9 mouse cellular contexts compared by ENCODE assay signal in the genomic region with DNA sequence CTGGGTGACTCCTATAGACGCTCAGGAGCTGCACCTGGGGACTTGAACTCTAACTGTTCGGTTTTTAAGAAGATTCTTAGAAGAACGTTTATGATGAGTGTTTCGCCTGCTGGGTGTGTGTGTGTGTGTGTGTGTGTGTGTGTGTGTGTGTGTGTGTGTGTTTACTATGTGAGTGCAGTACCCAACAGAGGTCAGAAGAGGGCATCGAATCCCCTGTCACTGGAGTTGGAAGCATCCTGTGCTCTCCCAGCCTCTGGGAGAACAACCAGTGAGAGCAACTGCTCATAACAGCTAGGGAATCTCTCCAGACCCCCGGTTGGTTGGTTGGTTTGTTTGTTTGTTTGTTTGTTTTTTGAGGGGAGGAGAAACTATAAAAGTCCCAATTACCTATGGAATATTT. TPM values are rescaled to one million over a fixed set of nuclear protein-coding genes. Genes with fewer than 3 reads are reported as not detected.
DNase-seq lines count a peak whose midpoint lies in the region; ATAC-seq and TF ChIP-seq lines count a peak whose summit lies in the region.
"Had no signal": no experiment of that assay in that cellular context is flagged by ENCODE, and none has a peak within 500 bp of the region (broad histone marks: within the 10 kb centered on the region; RNA-seq: fewer than 3 reads in every experiment).

No protein-coding gene starts in this region.

- peak; percentile 88 for DNase-seq in R1 (ENCODE audit: low read depth, low spot score)
- no peak for DNase-seq in layer of hippocampus, adult 11-12 months (ENCODE audit: low spot score)
- DNase-seq in ovary, postnatal 14 days (ENCODE audit: low spot score) = no peak

- no peak overlapping the region for H3K27ac ChIP-seq in intestine, postnatal 0 days (ENCODE audit: low read depth, low read length)
- H3K27ac ChIP-seq in intestine, embryonic 15.5 days = no peak overlapping the region
- H3K27ac ChIP-seq in forebrain, embryonic 15.5 days (replicated peaks) = no peak overlapping the region
- no peak overlapping the region; the same call in 1 of the 2 replicates for H3K27ac ChIP-seq in midbrain, embryonic 16.5 days (ENCODE audit: low read length)

- H3K4me1 ChIP-seq in intestine, postnatal 0 days (replicated peaks; ENCODE audit: control insufficient read depth, insufficient read depth, low read length) = 0 out of 2 replicates have a peak, but pooled peaks cover 4% of the 10 kb centered on the region
- H3K4me1 ChIP-seq in intestine, embryonic 15.5 days (replicated peaks) = peaks cover 17% of the 10 kb centered on the region
- H3K4me1 ChIP-seq in forebrain, embryonic 15.5 days = peaks cover 13% of the 10 kb centered on the region
- H3K4me1 ChIP-seq in midbrain, embryonic 16.5 days (ENCODE audit: control insufficient read depth, insufficient read depth, low read length) = peaks cover 15% of the 10 kb centered on the region

- no peaks in the 10 kb centered on the region for H3K27me3 ChIP-seq in intestine, postnatal 0 days (replicated peaks; ENCODE audit: control insufficient read depth, insufficient read depth, low read length)
- no peaks in the 10 kb centered on the region for H3K27me3 ChIP-seq in intestine, embryonic 15.5 days (replicated peaks)
- H3K27me3 ChIP-seq in forebrain, embryonic 15.5 days = no peaks in the 10 kb centered on the region
- no peaks in the 10 kb centered on the region for H3K27me3 ChIP-seq in midbrain, embryonic 16.5 days (ENCODE audit: control insufficient read depth, insufficient read depth, low read depth, low read length)
- H3K27me3 ChIP-seq: Patski had no signal

- no peak for ATAC-seq in intestine, postnatal 0 days
- ATAC-seq in intestine, embryonic 15.5 days = no peak
- ATAC-seq in forebrain, embryonic 15.5 days (replicated peaks) = no peak
- ATAC-seq in midbrain, embryonic 16.5 days = no peak

- no peak overlapping the region for H3K9ac ChIP-seq in intestine, postnatal 0 days (ENCODE audit: low read depth, low read length)
- H3K9ac ChIP-seq in intestine, embryonic 15.5 days = no peak overlapping the region
- H3K9ac ChIP-seq in forebrain, embryonic 15.5 days (replicated peaks) = no peak overlapping the region
- no peak overlapping the region for H3K9ac ChIP-seq in midbrain, embryonic 16.5 days (ENCODE audit: low read depth, low read length)

- H3K9me3 ChIP-seq in intestine, postnatal 0 days (ENCODE audit: control insufficient read depth) = no peaks in the 10 kb centered on the region
- no peaks in the 10 kb centered on the region for H3K9me3 ChIP-seq in intestine, embryonic 15.5 days
- H3K9me3 ChIP-seq in forebrain, embryonic 15.5 days = no peaks in the 10 kb centered on the region
- H3K9me3 ChIP-seq in midbrain, embryonic 16.5 days (replicated peaks; ENCODE audit: control insufficient read depth, low read length, poor library complexity, severe bottlenecking) = no peaks in the 10 kb centered on the region

- 81% methylated on average over 6 of the region's 6 CpGs for WGBS in intestine, postnatal 0 days
- WGBS in intestine, embryonic 15.5 days = 80% methylated on average over 6 of the region's 6 CpGs
- WGBS in forebrain, embryonic 15.5 days = 80% methylated on average over 6 of the region's 6 CpGs
- WGBS in midbrain, embryonic 16.5 days = 88% methylated on average over 6 of the region's 6 CpGs

- H3K4me3 ChIP-seq in intestine, postnatal 0 days (ENCODE audit: low read depth, low read length) = no peak overlapping the region
- H3K4me3 ChIP-seq in intestine, embryonic 15.5 days (replicated peaks) = no peak overlapping the region
- H3K4me3 ChIP-seq in forebrain, embryonic 15.5 days = peak overlapping the region; percentile 60; the same call in 1 of the 2 replicates
- H3K4me3 ChIP-seq in midbrain, embryonic 16.5 days (ENCODE audit: low read depth, low read length) = peak overlapping the region; percentile 89; the same call in 1 of the 2 replicates

- TF ChIP-seq CTCF in intestine, postnatal 0 days (IDR thresholded peaks at IDR 0.05; ENCODE audit: low read depth) = peak; percentile 26

- H3K36me3 ChIP-seq in intestine, postnatal 0 days (ENCODE audit: control insufficient read depth, insufficient read depth) = no peaks in the 10 kb centered on the region
- H3K36me3 ChIP-seq in intestine, embryonic 15.5 days = no peaks in the 10 kb centered on the region
- no peaks in the 10 kb centered on the region for H3K36me3 ChIP-seq in forebrain, embryonic 15.5 days
- no peaks in the 10 kb centered on the region for H3K36me3 ChIP-seq in midbrain, embryonic 16.5 days (ENCODE audit: control insufficient read depth, insufficient read depth, low read length)

- peak overlapping the region; percentile 71 for H3K4me2 ChIP-seq in intestine, postnatal 0 days (replicated peaks; ENCODE audit: low read depth)
- H3K4me2 ChIP-seq in intestine, embryonic 15.5 days (replicated peaks) = no peak overlapping the region
- no peak overlapping the region for H3K4me2 ChIP-seq in forebrain, embryonic 15.5 days (replicated peaks)
- H3K4me2 ChIP-seq in midbrain, embryonic 16.5 days (ENCODE audit: low read length) = peak overlapping the region; percentile 90

RNA-seq across cellular contexts. Expression of a gene that starts 30.6 kb away (rescaled TPM):
- 9.7 and 10.1 TPM in 2 replicates for polyA plus RNA-seq in intestine, postnatal 0 days (2015; fragmentation: Nextera tagmentation; extraction: Ambion mirVana)
- polyA plus RNA-seq in intestine, embryonic 15.5 days (2015; fragmentation: Nextera tagmentation; extraction: Ambion mirVana) = 25.9 and 26.6 TPM in 2 replicates
- 32.8 and 34.6 TPM in 2 replicates for polyA plus RNA-seq in forebrain, embryonic 15.5 days (2015; fragmentation: Nextera tagmentation; extraction: Ambion mirVana)
- 36.3 and 40.5 TPM in 2 replicates for polyA plus RNA-seq in midbrain, embryonic 16.5 days (2015; fragmentation: Nextera tagmentation; extraction: Ambion mirVana)

RNA-seq across cellular contexts. Expression of a gene that starts 43.9 kb away (rescaled TPM):
- not detected in 2 replicates for polyA plus RNA-seq in intestine, postnatal 0 days (2015; fragmentation: Nextera tagmentation; extraction: Ambion mirVana)
- polyA plus RNA-seq in intestine, embryonic 15.5 days (2015; fragmentation: Nextera tagmentation; extraction: Ambion mirVana) = not detected in 2 replicates
- not detected in 2 replicates for polyA plus RNA-seq in forebrain, embryonic 15.5 days (2015; fragmentation: Nextera tagmentation; extraction: Ambion mirVana)
- not detected in 2 replicates for polyA plus RNA-seq in midbrain, embryonic 16.5 days (2015; fragmentation: Nextera tagmentation; extraction: Ambion mirVana)
- polyA plus RNA-seq: large intestine, adult 2 months; Patski had no signal

Comparison
In these comparisons a context has a peak if more than half of its experiments do, and no peak if none do; other contexts are left out.
1. H3K4me2 ChIP-seq: peak in intestine, postnatal 0 days (single experiment) and midbrain, embryonic 16.5 days (single experiment); none in intestine, embryonic 15.5 days (single experiment) and forebrain, embryonic 15.5 days (single experiment).
2. H3K4me3 ChIP-seq: peak in forebrain, embryonic 15.5 days (single experiment) and midbrain, embryonic 16.5 days (single experiment); none in intestine, postnatal 0 days (single experiment) and intestine, embryonic 15.5 days (single experiment).